Mouse (Mus musculus): ENCODE measurements at regions not wholly inside any gene's neighbourhood (a gene's known extent, or its start where the extent isn't known, plus 50 kb on each side); places are given as distances from the start of the nearest gene placed in this dataset.

DNA sequence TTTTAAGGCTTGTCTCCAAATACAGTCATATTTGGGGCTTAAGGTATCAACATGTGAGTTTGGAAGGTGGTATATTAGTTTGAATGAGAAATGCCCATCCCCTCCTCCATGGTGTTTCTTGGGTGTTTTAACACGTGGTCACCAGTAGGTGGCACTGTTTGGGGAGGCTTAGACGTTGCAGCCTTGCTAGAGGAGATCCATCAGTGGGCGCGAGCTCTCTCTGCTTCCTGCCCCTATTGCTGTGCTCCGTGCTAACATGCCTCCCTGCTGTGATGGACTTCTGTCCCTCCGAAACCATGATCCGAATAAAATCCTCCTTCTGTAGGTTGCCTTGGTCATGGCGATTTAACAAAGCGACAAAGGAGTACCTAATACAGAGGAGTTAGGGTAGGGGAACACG, 183.3 kb downstream of the Barhl2 start:
- peak; percentile 39; the same call in 1 of the 2 replicates for TF ChIP-seq CTCF (IDR thresholded peaks at IDR 0.05; ENCODE audit: extremely low read depth, insufficient read length, insufficient replicate concordance, low read depth, low read length)
- TF ChIP-seq POLR2A (IDR thresholded peaks at IDR 0.05; ENCODE audit: low read depth, low read length), result no peak

Data from small intestine, adult 2 months (tissue).